Mouse (Mus musculus) stomach, postnatal 0 days (tissue): ENCODE measurements around the gene Ptgir. TPM values are rescaled to one million over a fixed set of nuclear protein-coding genes. Genes with fewer than 3 reads are reported as not detected.

Source experiments
- ATAC-seq: fragments of 200-750 bp; cut with Nextera tagmentation; 2 replicates; pipeline ENCODE4 v1.8.0; 2017; ENCODE audit not compliant: low FRiP score, low TSS enrichment
- DNase-seq: peaks from one replicate; pipeline ENCODE4 v3.0.0-alpha.2; 2016; ENCODE audit warnings: low spot score
- H3K27ac ChIP-seq: fragments of 300-500 bp; sonication (generic); replicated peaks from 2 replicates; pipeline ENCODE4 v1.5.1; 2014; ENCODE audit warnings: mild to moderate bottlenecking, control low read depth
- H3K27me3 ChIP-seq: fragments of 300-500 bp; sonication (generic); 2 replicates; pipeline ENCODE4 v1.6.1; 2014; ENCODE audit warnings: low read length; ENCODE audit not compliant: control insufficient read depth, insufficient read depth
- H3K36me3 ChIP-seq: fragments of 300-500 bp; sonication (generic); 2 replicates; pipeline ENCODE4 v1.6.1; 2014; ENCODE audit warnings: low read length, mixed read lengths; ENCODE audit not compliant: control insufficient read depth, insufficient read depth
- H3K4me1 ChIP-seq: fragments of 300-500 bp; sonication (generic); replicated peaks from 2 replicates; pipeline ENCODE4 v1.6.1; 2014; ENCODE audit warnings: antibody characterized with exemption; ENCODE audit not compliant: control insufficient read depth, insufficient read depth
- H3K4me2 ChIP-seq: fragments of 300-500 bp; sonication (generic); replicated peaks from 2 replicates; pipeline ENCODE4 v1.6.1; 2014; ENCODE audit warnings: low read depth, mild to moderate bottlenecking, control low read depth, moderate library complexity
- H3K4me3 ChIP-seq: fragments of 300-500 bp; sonication (generic); 2 replicates; pipeline ENCODE4 v1.5.1; 2014; ENCODE audit warnings: low read depth, low read length, control low read depth
- H3K9ac ChIP-seq: fragments of 300-500 bp; sonication (generic); 2 replicates; pipeline ENCODE4 v1.6.1; 2014; ENCODE audit warnings: mild to moderate bottlenecking, low read length, control low read depth, mixed read lengths
- H3K9me3 ChIP-seq: fragments of 300-500 bp; sonication (generic); 2 replicates; pipeline ENCODE4 v1.6.1; 2016; ENCODE audit warnings: low read length; ENCODE audit not compliant: control insufficient read depth
- CTCF ChIP-seq: IDR thresholded peaks from 2 replicates; pipeline ENCODE4 v1.5.1; 2016; ENCODE audit warnings: antibody characterized with exemption, low read depth, mild to moderate bottlenecking, moderate library complexity
- EP300 ChIP-seq: optimal IDR thresholded peaks from 2 replicates; pipeline ENCODE3; 2016; ENCODE audit warnings: antibody characterized with exemption
- WGBS: fragments of 180-500 bp; shearing (Covaris S2); extraction: QIAGEN DNeasy Blood & Tissue Kit; methylation state at CpG from one replicate; pipeline ENCODE4 v1.1.7; 2014; 5-methylcytosine and 5-hydroxymethylcytosine counted together
- polyA plus RNA-seq: library from polyadenylated mRNA; unstranded; fragments of >200 nt; fragmentation: Nextera tagmentation; extraction: Ambion mirVana; gene quantifications from 2 replicates; pipeline ENCODE4 v1.2.1, GENCODE M21; 2015

The Ptgir gene
- polyA plus RNA-seq, 1 experiment from 2014 or later, result 1.6 TPM

DNA sequence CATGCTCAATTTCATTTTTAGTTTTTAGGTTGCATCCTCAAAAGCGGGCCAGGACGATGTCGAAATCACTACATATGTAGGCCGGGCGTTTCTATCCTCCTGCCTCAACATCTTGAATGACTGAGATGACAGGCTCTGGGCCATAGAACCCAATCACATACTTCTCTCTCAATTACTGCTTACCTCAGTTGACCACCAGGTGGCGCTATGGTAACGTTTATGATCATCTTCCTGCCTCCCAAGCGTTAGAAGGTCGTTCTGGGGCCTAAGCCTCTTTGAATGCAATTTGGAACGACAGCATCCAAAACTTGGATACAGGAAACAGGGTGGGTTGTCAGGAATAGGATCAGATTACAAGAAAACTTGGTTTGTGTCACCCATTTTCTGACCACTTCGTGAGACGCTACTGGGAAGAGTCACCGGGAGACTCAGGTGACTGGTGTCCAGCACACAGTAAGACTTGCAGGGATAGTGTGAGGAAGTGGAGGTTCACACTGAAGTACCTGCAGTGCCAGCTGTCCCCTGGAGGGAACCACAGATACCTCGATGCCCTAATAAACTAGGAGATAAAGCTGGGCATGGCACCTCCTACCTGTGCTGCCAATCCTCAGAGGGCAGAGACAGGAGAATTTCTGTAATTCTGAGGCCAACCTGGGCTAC, 25.8 kb downstream of the Ptgir start:
- Histone ChIP-seq H3K4me3 (no peak overlapping the region), H3K36me3 (no peaks in the 10 kb centered on the region), H3K9ac (no peak overlapping the region), H3K27me3 (no peaks in the 10 kb centered on the region), H3K4me2 (no peak overlapping the region), H3K9me3 (no peaks in the 10 kb centered on the region), H3K4me1 (no peaks in the 10 kb centered on the region), H3K27ac (no peak overlapping the region)
- 17% methylated on average over 14 of the region's 14 CpGs for WGBS
- no peak for TF ChIP-seq EP300
- peak; percentile 95 for TF ChIP-seq CTCF
- ATAC-seq (peak; percentile 51; the same call in 1 of the 2 replicates), DNase-seq (peak; percentile 80)

DNA sequence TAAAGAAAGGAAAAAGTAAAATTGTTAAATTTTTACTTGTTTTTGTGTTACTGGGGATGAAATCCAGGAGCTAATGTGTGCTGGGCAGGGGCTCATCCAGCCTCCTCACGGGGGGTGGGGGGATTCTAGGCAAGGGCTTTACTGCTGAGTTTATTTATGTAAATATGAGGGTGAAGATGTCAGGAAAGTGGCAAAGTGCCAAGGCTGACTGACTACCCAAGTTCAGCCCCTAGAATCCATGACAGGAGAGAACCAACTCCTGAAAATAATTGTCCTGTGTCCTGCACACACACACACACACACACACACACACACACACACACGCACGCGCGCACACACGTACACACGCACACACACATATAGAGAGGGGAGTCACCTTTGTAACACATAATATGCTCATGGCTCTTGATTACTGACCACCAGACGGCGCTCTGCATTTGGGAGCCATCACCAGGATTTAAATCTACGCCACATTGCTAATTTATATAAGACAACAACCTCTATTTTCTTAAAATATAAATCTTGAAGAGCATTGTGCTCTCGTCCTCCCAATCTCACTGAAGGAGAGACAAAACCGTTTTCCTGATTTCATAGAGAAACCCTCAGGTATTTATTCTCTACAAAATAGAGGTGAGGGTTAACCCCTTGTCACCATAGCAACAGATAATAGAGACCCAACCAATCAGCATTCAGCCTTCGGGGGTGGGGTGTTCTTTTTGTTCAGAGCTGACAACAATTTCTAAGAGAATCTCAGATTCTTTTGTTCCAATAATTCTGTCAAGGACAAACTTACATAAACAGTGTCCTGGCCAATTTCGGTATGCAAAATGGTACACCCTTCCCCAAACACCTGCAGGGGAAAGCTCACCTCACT, 26.7 kb downstream of the Ptgir start:
- DNase-seq, result peak; percentile 54
- no peaks in the 10 kb centered on the region for H3K36me3 ChIP-seq
- no peaks in the 10 kb centered on the region for H3K9me3 ChIP-seq
- H3K27me3 ChIP-seq, result no peaks in the 10 kb centered on the region
- ATAC-seq, result no peak; the same call in 1 of the 2 replicates
- 34% methylated on average over 13 of the region's 14 CpGs for WGBS
- no peak for TF ChIP-seq EP300
- peak; percentile 84 for TF ChIP-seq CTCF
- no peak overlapping the region for H3K4me3 ChIP-seq
- no peaks in the 10 kb centered on the region for H3K4me1 ChIP-seq
- no peak overlapping the region for H3K9ac ChIP-seq
- H3K27ac ChIP-seq, result no peak overlapping the region
- H3K4me2 ChIP-seq, result no peak overlapping the region

GRCm38 (mm10) chr7:16937312-16937711, 31.0 kb downstream of the Ptgir start:
- no peaks in the 10 kb centered on the region for H3K27me3 ChIP-seq
- H3K36me3 ChIP-seq, result no peaks in the 10 kb centered on the region
- TF ChIP-seq EP300, result no peak
- peak; percentile 58 for TF ChIP-seq CTCF
- DNase-seq (no peak), ATAC-seq (no peak)
- no peak overlapping the region for H3K27ac ChIP-seq
- WGBS, result 54% methylated on average over 4 of the region's 4 CpGs
- H3K4me2 ChIP-seq, result no peak overlapping the region
- no peak overlapping the region for H3K4me3 ChIP-seq
- no peaks in the 10 kb centered on the region for H3K4me1 ChIP-seq
- H3K9ac ChIP-seq, result no peak overlapping the region
- H3K9me3 ChIP-seq, result no peaks in the 10 kb centered on the region

DNA sequence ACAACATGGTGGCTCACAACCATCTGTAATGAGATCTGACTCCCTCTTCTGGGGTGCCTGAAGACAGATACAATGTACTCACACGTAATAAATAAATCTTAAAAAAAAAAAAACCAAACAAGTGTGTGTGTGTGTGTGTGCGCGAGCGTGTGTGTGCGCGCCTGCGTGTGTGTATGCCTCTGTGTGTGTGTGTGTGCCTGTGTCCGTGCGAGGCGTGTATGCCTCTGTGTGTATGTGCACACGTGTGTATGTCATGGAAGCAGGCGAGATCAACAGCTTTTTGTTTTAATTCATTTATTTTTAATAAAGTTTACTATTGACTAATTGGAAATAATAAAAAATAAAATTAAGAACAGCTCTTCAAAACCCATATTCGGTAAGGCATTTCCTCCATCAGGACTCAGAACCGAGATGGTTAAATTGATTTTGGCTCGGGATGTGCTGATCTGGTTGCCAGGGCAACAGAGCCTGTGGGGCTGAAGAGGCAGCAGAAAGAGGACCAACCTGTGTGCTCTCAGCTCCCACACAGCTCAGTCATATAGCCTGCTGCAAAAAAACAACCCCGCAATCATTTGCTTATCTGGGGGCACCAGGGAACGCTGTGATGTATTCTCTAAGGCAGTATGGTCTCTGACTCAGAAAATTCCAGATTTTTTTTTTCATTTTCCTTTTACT, 32.0 kb downstream of the Ptgir start:
- H3K4me3 ChIP-seq, result no peak overlapping the region
- 69% methylated on average over 17 of the region's 17 CpGs for WGBS
- no peaks in the 10 kb centered on the region for H3K9me3 ChIP-seq
- no peak for TF ChIP-seq EP300
- no peak for TF ChIP-seq CTCF
- H3K36me3 ChIP-seq, result no peaks in the 10 kb centered on the region
- ATAC-seq (no peak), DNase-seq (no peak)
- no peaks in the 10 kb centered on the region for H3K4me1 ChIP-seq
- H3K9ac ChIP-seq, result no peak overlapping the region
- no peak overlapping the region for H3K27ac ChIP-seq
- no peaks in the 10 kb centered on the region for H3K27me3 ChIP-seq
- H3K4me2 ChIP-seq, result no peak overlapping the region

DNA sequence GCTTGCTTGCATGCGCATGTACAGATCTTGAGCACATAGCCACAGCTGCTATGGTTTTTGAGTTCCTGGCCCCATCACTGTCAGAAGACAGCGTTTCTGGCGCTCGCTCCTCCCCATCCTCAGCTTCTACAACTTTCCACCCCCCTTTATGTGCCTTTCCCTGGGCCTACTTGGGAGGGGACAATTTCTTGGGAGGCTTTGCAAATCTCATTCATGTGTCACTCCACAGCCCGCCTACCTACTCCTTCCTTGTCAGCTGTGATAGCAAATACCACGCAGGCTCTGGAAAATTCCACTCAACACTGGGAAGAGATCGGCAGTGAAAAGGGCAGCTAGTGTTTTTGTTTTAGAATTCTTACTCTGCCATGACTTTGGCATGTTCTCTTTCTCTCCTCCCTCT, 34.0 kb downstream of the Ptgir start:
- ATAC-seq (no peak; the same call in 1 of the 2 replicates), DNase-seq (no peak)
- Histone ChIP-seq H3K9ac (no peak overlapping the region), H3K4me3 (no peak overlapping the region), H3K27ac (peak overlapping the region; percentile 49), H3K27me3 (no peaks in the 10 kb centered on the region), H3K4me2 (no peak overlapping the region), H3K9me3 (no peaks in the 10 kb centered on the region), H3K36me3 (no peaks in the 10 kb centered on the region), H3K4me1 (0 out of 2 replicates have a peak, but pooled peaks cover 2% of the 10 kb centered on the region)
- WGBS, result 19% methylated on average over 7 of the region's 7 CpGs
- TF ChIP-seq EP300, result no peak
- no peak for TF ChIP-seq CTCF
